ENCODE assay signal across 8 mouse cellular contexts in the genomic region with DNA sequence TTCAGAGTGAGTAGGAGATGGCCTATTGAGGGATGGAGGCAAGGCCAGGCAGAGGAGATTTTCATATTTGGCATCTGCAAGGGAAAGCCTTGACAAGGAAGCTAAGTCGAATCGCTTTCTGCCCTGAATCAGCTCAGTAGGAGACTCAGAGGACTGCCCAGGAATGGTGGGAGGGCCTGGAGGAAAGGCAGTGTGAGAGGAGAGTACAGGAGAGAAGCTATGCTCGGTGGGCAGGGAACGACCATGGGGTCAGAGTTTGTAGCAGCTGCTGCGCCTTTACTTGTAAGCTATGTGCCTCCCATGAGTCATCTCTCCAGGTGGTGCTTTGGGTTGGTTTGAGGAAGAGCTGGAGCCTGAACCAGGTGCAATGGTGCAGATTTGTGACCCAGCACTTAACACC. TPM values are rescaled to one million over a fixed set of nuclear protein-coding genes. Genes with fewer than 3 reads are reported as not detected.
DNase-seq lines count a peak whose midpoint lies in the region; ATAC-seq and TF ChIP-seq lines count a peak whose summit lies in the region.

No protein-coding gene starts in this region.

- no peaks in the 10 kb centered on the region for H3K27me3 ChIP-seq in heart, postnatal 0 days (ENCODE audit: control insufficient read depth, insufficient read depth, low read length)
- no peaks in the 10 kb centered on the region for H3K27me3 ChIP-seq in hindbrain, embryonic 15.5 days
- H3K27me3 ChIP-seq in midbrain, embryonic 15.5 days (replicated peaks) = no peaks in the 10 kb centered on the region

- H3K27ac ChIP-seq in heart, postnatal 0 days (ENCODE audit: low read depth) = no peak overlapping the region
- peak overlapping the region; percentile 100 for H3K27ac ChIP-seq in hindbrain, embryonic 15.5 days (replicated peaks)
- H3K27ac ChIP-seq in midbrain, embryonic 15.5 days = peak overlapping the region; percentile 99

- H3K4me3 ChIP-seq in heart, postnatal 0 days (ENCODE audit: low read depth, low read length) = peak overlapping the region; percentile 95; the same call in 1 of the 2 replicates
- peak overlapping the region; percentile 95 for H3K4me3 ChIP-seq in hindbrain, embryonic 15.5 days
- H3K4me3 ChIP-seq in midbrain, embryonic 15.5 days = peak overlapping the region; percentile 66

- H3K9me3 ChIP-seq in heart, postnatal 0 days (replicated peaks; ENCODE audit: control insufficient read depth, low read length) = no peaks in the 10 kb centered on the region
- H3K9me3 ChIP-seq in hindbrain, embryonic 15.5 days = no peaks in the 10 kb centered on the region
- H3K9me3 ChIP-seq in midbrain, embryonic 15.5 days = no peaks in the 10 kb centered on the region

- H3K9ac ChIP-seq in heart, postnatal 0 days (replicated peaks; ENCODE audit: low read depth, low read length) = peak overlapping the region; percentile 96; the same call in 1 of the 2 replicates
- peak overlapping the region; percentile 75; the same call in 1 of the 2 replicates for H3K9ac ChIP-seq in hindbrain, embryonic 15.5 days
- peak overlapping the region; percentile 85; the same call in 1 of the 2 replicates for H3K9ac ChIP-seq in midbrain, embryonic 15.5 days

- ATAC-seq in heart, postnatal 0 days (ENCODE audit: insufficient read depth, low read depth) = no peak
- no peak for ATAC-seq in hindbrain, embryonic 15.5 days (ENCODE audit: low FRiP score, low read depth)
- no peak for ATAC-seq in midbrain, embryonic 15.5 days (replicated peaks)

- no peak for TF ChIP-seq CTCF in heart, postnatal 0 days (IDR thresholded peaks at IDR 0.05; ENCODE audit: low read depth)

- intact Hi-C loops in heart, postnatal 10 days (cut with DNase I) = no loop called here
- intact Hi-C loops in left cerebral cortex, postnatal 4 days (cut with DNase I) = no loop called here

- DNase-seq in heart, postnatal 0 days (ENCODE audit: low spot score) = no peak
- DNase-seq in heart, postnatal 10 days = no peak
- DNase-seq in R1 (ENCODE audit: low read depth, low spot score) = peak; percentile 30
- no peak for DNase-seq in left cerebral cortex, postnatal 4 days
- DNase-seq in left cerebral cortex, adult 9 months (ENCODE audit: low spot score in 2 of 2) = no peak
- no peak for DNase-seq in right cerebral cortex, postnatal 25 days

- H3K4me2 ChIP-seq in heart, postnatal 0 days (ENCODE audit: low read depth, low read length) = peak overlapping the region; percentile 67
- peak overlapping the region; percentile 86 for H3K4me2 ChIP-seq in hindbrain, embryonic 15.5 days
- peak overlapping the region; percentile 78 for H3K4me2 ChIP-seq in midbrain, embryonic 15.5 days

- TF ChIP-seq EP300 in heart, postnatal 0 days (IDR thresholded peaks at IDR 0.05; ENCODE audit: low read depth) = no peak

- H3K4me1 ChIP-seq in heart, postnatal 0 days (ENCODE audit: control insufficient read depth, insufficient read depth) = peaks cover 26% of the 10 kb centered on the region
- peaks cover 39% of the 10 kb centered on the region for H3K4me1 ChIP-seq in hindbrain, embryonic 15.5 days (replicated peaks)
- H3K4me1 ChIP-seq in midbrain, embryonic 15.5 days = peaks cover 34% of the 10 kb centered on the region

- peaks cover 24% of the 10 kb centered on the region; the same call in 1 of the 2 replicates for H3K36me3 ChIP-seq in heart, postnatal 0 days (replicated peaks; ENCODE audit: control insufficient read depth, insufficient read depth, low read length)
- H3K36me3 ChIP-seq in hindbrain, embryonic 15.5 days = peaks cover 3% of the 10 kb centered on the region; the same call in 1 of the 2 replicates
- H3K36me3 ChIP-seq in midbrain, embryonic 15.5 days (replicated peaks) = no peaks in the 10 kb centered on the region; the same call in 1 of the 2 replicates

- WGBS in heart, postnatal 0 days = 58% methylated on average over 5 of the region's 5 CpGs
- WGBS in hindbrain, embryonic 15.5 days = 44% methylated on average over 5 of the region's 5 CpGs
- WGBS in midbrain, embryonic 15.5 days = 44% methylated on average over 5 of the region's 5 CpGs

RNA-seq across cellular contexts. Expression of a gene that starts 1.7 kb away (rescaled TPM):
- 213 and 286 TPM in 2 replicates for total RNA-seq in heart, postnatal 0 days (2014; rRNA removed; ENCODE audit: low replicate concordance)
- 204 and 238 TPM in 2 replicates for polyA plus RNA-seq in heart, postnatal 0 days (2015; fragmentation: Nextera tagmentation; extraction: Ambion mirVana)
- 100 to 1,000 TPM; 167 to 175 TPM for total RNA-seq in heart, postnatal 10 days (2021)
- 564 and 566 TPM in 2 replicates for polyA plus RNA-seq in hindbrain, embryonic 15.5 days (2015; fragmentation: Nextera tagmentation; extraction: Ambion mirVana)
- polyA plus RNA-seq in midbrain, embryonic 15.5 days (2015; fragmentation: Nextera tagmentation; extraction: Ambion mirVana) = 635 and 653 TPM in 2 replicates
- total RNA-seq in left cerebral cortex, postnatal 4 days (2021) = 100 to 1,000 TPM; 380 to 389 TPM

RNA-seq across cellular contexts. Expression of a gene that starts 2.1 kb away (rescaled TPM):
- total RNA-seq in heart, postnatal 0 days (2014; rRNA removed; ENCODE audit: low replicate concordance) = 17.9 and 50.4 TPM in 2 replicates
- polyA plus RNA-seq in heart, postnatal 0 days (2015; fragmentation: Nextera tagmentation; extraction: Ambion mirVana) = 28.5 and 28.8 TPM in 2 replicates
- 10 to 100 TPM; 19.7 to 19.9 TPM for total RNA-seq in heart, postnatal 10 days (2021)
- 44.3 and 44.4 TPM in 2 replicates for polyA plus RNA-seq in hindbrain, embryonic 15.5 days (2015; fragmentation: Nextera tagmentation; extraction: Ambion mirVana)
- 49.5 and 55.4 TPM in 2 replicates for polyA plus RNA-seq in midbrain, embryonic 15.5 days (2015; fragmentation: Nextera tagmentation; extraction: Ambion mirVana)
- total RNA-seq in left cerebral cortex, postnatal 4 days (2021) = 10 to 100 TPM; 26.1 to 28.1 TPM

RNA-seq across cellular contexts. Expression of a gene that starts 35.7 kb away (rescaled TPM):
- total RNA-seq in heart, postnatal 0 days (2014; rRNA removed; ENCODE audit: low replicate concordance) = 21.9 and 28.5 TPM in 2 replicates
- 11.5 and 12.0 TPM in 2 replicates for polyA plus RNA-seq in heart, postnatal 0 days (2015; fragmentation: Nextera tagmentation; extraction: Ambion mirVana)
- total RNA-seq in heart, postnatal 10 days (2021) = 10 to 100 TPM; 20.9 to 21.6 TPM
- polyA plus RNA-seq in hindbrain, embryonic 15.5 days (2015; fragmentation: Nextera tagmentation; extraction: Ambion mirVana) = 27.0 and 32.2 TPM in 2 replicates
- 25.2 and 26.1 TPM in 2 replicates for polyA plus RNA-seq in midbrain, embryonic 15.5 days (2015; fragmentation: Nextera tagmentation; extraction: Ambion mirVana)
- 10 to 100 TPM; 37.8 to 42.0 TPM for total RNA-seq in left cerebral cortex, postnatal 4 days (2021)

RNA-seq across cellular contexts. Expression of a gene that starts 42.9 kb away (rescaled TPM):
- 2.7 TPM in 1 of 2 replicates, not detected in the other for total RNA-seq in heart, postnatal 0 days (2014; rRNA removed; ENCODE audit: low replicate concordance)
- polyA plus RNA-seq in heart, postnatal 0 days (2015; fragmentation: Nextera tagmentation; extraction: Ambion mirVana) = 0.85 and 1.1 TPM in 2 replicates
- total RNA-seq in heart, postnatal 10 days (2021) = 1 to 10 TPM in 1 of 2 experiments, under 1 TPM in 1; 0.69 to 1.9 TPM
- polyA plus RNA-seq in hindbrain, embryonic 15.5 days (2015; fragmentation: Nextera tagmentation; extraction: Ambion mirVana) = 1.1 and 1.6 TPM in 2 replicates
- polyA plus RNA-seq in midbrain, embryonic 15.5 days (2015; fragmentation: Nextera tagmentation; extraction: Ambion mirVana) = 0.77 and 1.3 TPM in 2 replicates
- total RNA-seq in left cerebral cortex, postnatal 4 days (2021) = 10 to 100 TPM; 20.0 to 20.1 TPM

RNA-seq across cellular contexts. Expression of a gene that starts 51.3 kb away (rescaled TPM):
- total RNA-seq in heart, postnatal 0 days (2014; rRNA removed; ENCODE audit: low replicate concordance) = 1.7 and 8.5 TPM in 2 replicates
- polyA plus RNA-seq in heart, postnatal 0 days (2015; fragmentation: Nextera tagmentation; extraction: Ambion mirVana) = 4.4 and 5.8 TPM in 2 replicates
- 1 to 10 TPM; 4.7 to 5.1 TPM for total RNA-seq in heart, postnatal 10 days (2021)
- polyA plus RNA-seq in hindbrain, embryonic 15.5 days (2015; fragmentation: Nextera tagmentation; extraction: Ambion mirVana) = 16.0 and 17.1 TPM in 2 replicates
- polyA plus RNA-seq in midbrain, embryonic 15.5 days (2015; fragmentation: Nextera tagmentation; extraction: Ambion mirVana) = 9.3 and 10.3 TPM in 2 replicates
- total RNA-seq in left cerebral cortex, postnatal 4 days (2021) = 10 to 100 TPM; 38.7 to 43.8 TPM
